Mouse (Mus musculus) G1E (cell line): ENCODE measurements around the gene Cldn8.

ENCODE experiments used
- CTCF ChIP-seq: IDR thresholded peaks from 2 replicates; pipeline ENCODE4 v1.5.1; 2012; ENCODE audit warnings: low read depth, low read length, inconsistent platforms, mixed read lengths
- GATA1 ChIP-seq: IDR thresholded peaks from 2 replicates; pipeline ENCODE4 v1.6.1; 2012; ENCODE audit warnings: borderline replicate concordance, low read length, inconsistent platforms, mixed read lengths

DNA sequence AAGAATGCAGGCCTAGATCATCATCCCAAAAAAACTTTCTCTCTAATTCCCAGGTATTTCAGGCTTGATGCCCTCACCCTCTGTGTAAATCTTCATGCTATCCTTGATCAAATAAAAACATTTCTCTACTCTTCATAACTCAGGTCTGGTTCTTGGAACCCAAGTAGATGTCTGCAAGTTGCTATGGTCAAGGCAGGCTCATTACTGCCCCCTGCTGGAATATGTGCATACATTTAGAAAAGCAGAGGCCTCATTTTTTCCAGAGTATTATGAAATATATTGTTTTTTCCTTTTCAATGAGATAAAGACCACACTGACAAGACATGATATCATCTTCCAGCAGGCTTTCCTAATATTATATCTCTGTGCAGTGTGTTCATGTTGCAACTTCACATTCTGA, 29.8 kb upstream of the Cldn8 start:
- TF ChIP-seq CTCF = no peak
- TF ChIP-seq GATA1 = no peak
